Mouse (Mus musculus) embryonic fibroblast, embryonic 13.5 days (primary cell): ENCODE results near the gene 5530401A14Rik.

Experiments used
- CTCF ChIP-seq: IDR thresholded peaks from 2 replicates; pipeline ENCODE4 v1.5.1; 2011; ENCODE audit warnings: mild to moderate bottlenecking, control low read depth, low read length, moderate library complexity, borderline replicate concordance; ENCODE audit not compliant: insufficient read depth
- POLR2A ChIP-seq: IDR thresholded peaks from 2 replicates; pipeline ENCODE4 v1.6.1; 2011; ENCODE audit warnings: low read depth, mild to moderate bottlenecking, control low read depth, low read length, moderate library complexity

- TF ChIP-seq CTCF (no peak), POLR2A (no peak)
Observed at GRCm38 (mm10) chr11:81860250-81860972, at the start of gene 5530401A14Rik.
